Mouse (Mus musculus) kidney, embryonic 16.5 days (tissue): ENCODE data around the gene Samd8. TPM values are rescaled to one million over a fixed set of nuclear protein-coding genes. Genes with fewer than 3 reads are reported as not detected.

ENCODE experiments used
- ATAC-seq: fragments of 200-750 bp; cut with Nextera tagmentation; 2 replicates; pipeline ENCODE4 v1.8.0; 2017; ENCODE audit warnings: moderate TSS enrichment; ENCODE audit not compliant: low FRiP score, low TSS enrichment
- H3K27ac ChIP-seq: fragments of 300-500 bp; sonication (generic); 2 replicates; pipeline ENCODE4 v1.5.1; 2014; ENCODE audit warnings: low read length
- H3K27me3 ChIP-seq: fragments of 300-500 bp; sonication (generic); 2 replicates; pipeline ENCODE4 v1.6.1; 2014; ENCODE audit warnings: low read length, control low read depth, mixed read lengths; ENCODE audit not compliant: insufficient read depth
- H3K36me3 ChIP-seq: fragments of 300-500 bp; sonication (generic); 2 replicates; pipeline ENCODE4 v1.6.1; 2014; ENCODE audit warnings: low read length, control low read depth, mixed read lengths; ENCODE audit not compliant: insufficient read depth
- H3K4me1 ChIP-seq: fragments of 300-500 bp; sonication (generic); 2 replicates; pipeline ENCODE4 v1.6.1; 2014; ENCODE audit warnings: low read length, control low read depth, mixed read lengths; ENCODE audit not compliant: insufficient read depth
- H3K4me2 ChIP-seq: fragments of 300-500 bp; sonication (generic); replicated peaks from 2 replicates; pipeline ENCODE4 v1.6.1; 2014; ENCODE audit warnings: low read depth, low read length
- H3K4me3 ChIP-seq: fragments of 300-500 bp; sonication (generic); 2 replicates; pipeline ENCODE4 v1.5.1; 2014; ENCODE audit warnings: mild to moderate bottlenecking, low read length
- H3K9ac ChIP-seq: fragments of 300-500 bp; sonication (generic); replicated peaks from 2 replicates; pipeline ENCODE4 v1.6.1; 2014; ENCODE audit warnings: low read length
- H3K9me3 ChIP-seq: fragments of 300-500 bp; sonication (generic); 2 replicates; pipeline ENCODE4 v1.6.1; 2016; ENCODE audit warnings: low read length, control low read depth
- WGBS: fragments of 180-500 bp; shearing (Covaris S2); extraction: QIAGEN DNeasy Blood & Tissue Kit; methylation state at CpG from one replicate; pipeline ENCODE4 v1.1.7; 2014; 5-methylcytosine and 5-hydroxymethylcytosine counted together
- polyA plus RNA-seq: library from polyadenylated mRNA; unstranded; fragments of >200 nt; fragmentation: Nextera tagmentation; extraction: Ambion mirVana; gene quantifications from 2 replicates; pipeline ENCODE4 v1.2.1, GENCODE M21; 2015

The Samd8 gene
- polyA plus RNA-seq, 1 experiment from 2014 or later, result 8.7 TPM

DNA sequence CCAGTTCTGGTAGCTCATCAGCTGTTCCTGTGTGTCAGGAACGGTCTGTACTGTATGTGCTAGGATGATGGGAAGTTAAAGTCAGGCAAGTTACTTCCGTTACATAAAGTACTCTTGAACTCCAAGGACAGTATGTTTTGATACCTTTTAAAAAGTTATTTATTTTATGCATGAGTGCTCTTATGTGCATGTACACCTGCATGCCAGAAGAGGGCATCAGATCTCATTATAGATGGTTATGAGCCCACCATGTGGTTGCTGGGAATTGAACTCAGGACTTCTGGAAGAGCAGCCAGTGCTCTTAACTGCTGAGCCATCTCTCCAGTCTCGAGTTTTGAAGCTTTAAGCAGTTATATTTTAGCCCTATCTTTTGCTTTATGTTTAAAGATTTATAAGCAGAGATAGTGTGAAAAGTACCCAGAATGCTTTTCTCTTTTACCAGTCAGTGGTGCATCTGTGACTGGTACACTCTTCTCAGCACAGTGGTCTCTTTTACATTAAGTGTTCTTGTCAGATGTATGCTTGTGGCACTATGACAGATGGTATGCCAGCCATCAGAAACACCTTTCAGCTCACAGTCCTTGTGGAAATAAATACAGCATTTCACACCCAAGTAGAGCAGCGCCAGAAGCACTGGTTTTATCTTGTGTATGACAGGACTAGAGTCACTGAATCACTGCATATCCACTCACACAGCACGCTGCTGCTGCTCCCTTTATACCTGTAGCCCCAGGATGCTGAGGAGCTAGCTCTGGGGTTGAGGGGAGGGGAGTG is 91.7 kb downstream of the Samd8 start:
- no peak overlapping the region for H3K9ac ChIP-seq
- H3K27ac ChIP-seq, result no peak overlapping the region
- H3K9me3 ChIP-seq, result no peaks in the 10 kb centered on the region
- H3K36me3 ChIP-seq, result peaks cover 86% of the 10 kb centered on the region
- no peak overlapping the region for H3K4me2 ChIP-seq
- no peak for ATAC-seq
- H3K27me3 ChIP-seq, result no peaks in the 10 kb centered on the region
- H3K4me1 ChIP-seq, result peaks cover 4% of the 10 kb centered on the region
- 86% methylated on average over 5 of the region's 5 CpGs for WGBS
- no peak overlapping the region for H3K4me3 ChIP-seq

GRCm38 (mm10) chr14:21843263-21843662 is 92.9 kb downstream of the Samd8 start:
- WGBS, result 63% methylated on average over 6 of the region's 6 CpGs

DNA sequence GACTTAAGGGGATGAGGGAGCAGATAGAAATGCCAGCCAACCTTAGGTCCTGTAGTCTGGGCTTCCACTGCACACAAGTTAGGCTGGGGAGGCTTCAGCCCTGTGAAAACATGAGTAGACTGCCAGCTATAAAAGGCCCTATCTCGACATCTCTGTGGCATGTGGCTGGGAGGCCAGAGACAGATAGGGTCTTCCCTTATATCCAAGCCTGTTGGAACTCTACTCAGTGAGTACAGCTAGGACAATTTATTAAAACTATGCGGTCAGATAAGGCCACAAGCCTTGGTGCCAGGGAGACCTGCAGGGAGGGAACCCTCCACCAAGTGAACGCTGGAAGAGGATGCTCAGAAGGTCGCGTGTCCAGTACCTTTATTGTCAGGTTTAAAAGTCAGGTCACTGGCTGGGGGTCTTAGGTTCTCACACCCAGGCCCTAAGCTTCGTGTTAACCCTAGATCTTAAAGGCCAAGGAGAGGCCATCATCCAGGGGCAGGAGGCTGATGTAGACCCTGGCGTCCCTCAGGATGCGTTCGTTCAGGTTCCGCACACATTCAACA is 96.6 kb downstream of the Samd8 start:
- Histone ChIP-seq H3K9me3 (no peaks in the 10 kb centered on the region), H3K9ac (no peak overlapping the region), H3K36me3 (peaks cover 38% of the 10 kb centered on the region), H3K4me2 (peak overlapping the region; percentile 92), H3K4me1 (peaks cover 17% of the 10 kb centered on the region), H3K27ac (peak overlapping the region; percentile 78; the same call in 1 of the 2 replicates), H3K4me3 (peak overlapping the region; percentile 74), H3K27me3 (no peaks in the 10 kb centered on the region)
- no peak for ATAC-seq
- WGBS, result 16% methylated on average over 10 of the region's 10 CpGs

More at GRCm38 (mm10) chr14:21843263-21843662, 92.9 kb downstream of the Samd8 start:
- peaks cover 16% of the 10 kb centered on the region for H3K4me1 ChIP-seq
- no peak overlapping the region for H3K4me2 ChIP-seq
- H3K27me3 ChIP-seq, result no peaks in the 10 kb centered on the region
- peaks cover 73% of the 10 kb centered on the region for H3K36me3 ChIP-seq
- H3K4me3 ChIP-seq, result no peak overlapping the region
- H3K27ac ChIP-seq, result no peak overlapping the region
- no peak for ATAC-seq
- no peak overlapping the region for H3K9ac ChIP-seq
- H3K9me3 ChIP-seq, result no peaks in the 10 kb centered on the region

DNA sequence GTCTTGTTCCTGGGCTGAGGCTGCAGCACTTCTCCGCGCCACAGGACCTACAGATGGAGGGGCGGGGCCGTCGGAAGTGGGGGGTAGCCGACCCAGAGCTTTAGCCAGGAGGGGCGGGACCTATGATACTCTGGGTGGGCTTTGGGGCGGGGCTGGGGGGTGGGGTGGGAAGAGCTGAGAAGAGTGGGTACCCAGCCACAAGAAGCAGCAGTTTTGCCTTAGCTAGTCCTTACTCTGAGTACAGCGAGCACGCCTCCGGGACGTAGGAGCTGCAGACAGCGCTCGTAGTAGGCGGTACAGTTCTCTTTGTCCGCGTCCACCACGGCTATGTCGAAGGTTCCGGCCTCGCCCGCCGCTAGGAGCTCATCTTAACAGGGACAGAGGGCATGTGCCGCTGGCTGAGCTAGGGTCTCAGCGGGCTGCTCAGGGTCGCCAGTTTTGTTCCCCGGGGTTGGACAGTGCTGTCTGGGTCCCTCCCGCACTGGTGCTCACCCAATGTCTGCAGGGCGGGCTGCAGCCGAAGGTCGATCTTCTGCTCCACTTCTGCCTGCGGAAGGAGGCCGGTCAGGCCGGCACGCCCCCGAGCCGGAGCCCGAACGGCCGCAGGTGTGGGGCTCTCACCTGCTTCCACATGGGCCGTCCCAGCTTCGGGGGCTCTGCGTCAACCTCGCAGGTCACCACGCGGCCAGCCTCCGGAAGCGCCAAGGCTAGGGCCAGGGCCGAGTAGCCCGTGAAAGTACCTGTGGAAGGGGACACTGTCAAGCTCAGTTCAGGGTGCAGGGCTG is 97.2 kb downstream of the Samd8 start:
- Histone ChIP-seq H3K27me3 (no peaks in the 10 kb centered on the region), H3K9ac (peak overlapping the region; percentile 77), H3K27ac (peak overlapping the region; percentile 78), H3K4me2 (peak overlapping the region; percentile 92), H3K4me3 (peak overlapping the region; percentile 74), H3K36me3 (peaks cover 31% of the 10 kb centered on the region), H3K9me3 (no peaks in the 10 kb centered on the region), H3K4me1 (peaks cover 17% of the 10 kb centered on the region)
- WGBS, result under 1% methylated on average over 50 of the region's 50 CpGs
- ATAC-seq, result peak; percentile 61

Other genes with a start within 250 kb of the Samd8 start
- gene Dupd1, start 36.0 kb upstream of the Samd8 start, polyA plus RNA-seq, result 0.22 TPM in 1 of 2 replicates, not detected in the other
- gene Dusp13, start 650 bp downstream of the Samd8 start, polyA plus RNA-seq, result 0.14 and 0.17 TPM in 2 replicates
- gene Vdac2, start 74.7 kb downstream of the Samd8 start, polyA plus RNA-seq, result 344 and 350 TPM in 2 replicates
- 30.8 and 36.2 TPM in 2 replicates for gene Comtd1, start 98.4 kb downstream of the Samd8 start, polyA plus RNA-seq
- 24.6 and 27.5 TPM in 2 replicates for gene Zfp503, start 239.1 kb downstream of the Samd8 start, polyA plus RNA-seq